Mouse (Mus musculus) hindlimb bud, embryonic 11.5 days (tissue): ENCODE data around the gene Ablim2.

Experiments used
- DNase-seq: peaks from one replicate; pipeline ENCODE4 v3.0.0-alpha.2; 2012; ENCODE audit warnings: low read depth, low spot score; ENCODE audit errors: extremely low spot score

Ablim2 gene

GRCm38 (mm10) chr5:35907090-35907489 lies 149.4 kb downstream of the Ablim2 start:
- no peak for DNase-seq

GRCm38 (mm10) chr5:35907633-35908426 lies 150.2 kb downstream of the Ablim2 start:
- DNase-seq: no peak

GRCm38 (mm10) chr5:35908626-35909443 lies 151.2 kb downstream of the Ablim2 start:
- no peak for DNase-seq

GRCm38 (mm10) chr5:35915629-35916300 lies 158.1 kb downstream of the Ablim2 start:
- no peak for DNase-seq

GRCm38 (mm10) chr5:35916666-35917065 lies 159.0 kb downstream of the Ablim2 start:
- no peak for DNase-seq

- DNase-seq: no peak
Observed at GRCm38 (mm10) chr5:35918387-35918786, 160.7 kb downstream of the Ablim2 start.

GRCm38 (mm10) chr5:35920076-35920475 lies 162.4 kb downstream of the Ablim2 start:
- DNase-seq: no peak

- no peak for DNase-seq
Observed at GRCm38 (mm10) chr5:35920557-35920956, 162.9 kb downstream of the Ablim2 start.

GRCm38 (mm10) chr5:35921141-35921540 lies 163.5 kb downstream of the Ablim2 start:
- no peak for DNase-seq

- no peak for DNase-seq
Observed at GRCm38 (mm10) chr5:35921595-35922254, 164.0 kb downstream of the Ablim2 start.

GRCm38 (mm10) chr5:35923448-35923847 lies 165.8 kb downstream of the Ablim2 start:
- no peak for DNase-seq

- no peak for DNase-seq
Observed at GRCm38 (mm10) chr5:35925171-35925634, 167.5 kb downstream of the Ablim2 start.

- DNase-seq: no peak
Observed at GRCm38 (mm10) chr5:35926511-35926910, 168.8 kb downstream of the Ablim2 start.

GRCm38 (mm10) chr5:35931296-35931695 lies 173.6 kb downstream of the Ablim2 start:
- no peak for DNase-seq

GRCm38 (mm10) chr5:35933059-35933458 lies 175.4 kb downstream of the Ablim2 start:
- no peak for DNase-seq
